Mouse (Mus musculus) hindbrain, embryonic 15.5 days (tissue): ENCODE data around the gene Myo10. TPM values are rescaled to one million over a fixed set of nuclear protein-coding genes. Genes with fewer than 3 reads are reported as not detected.

Experiments
- ATAC-seq: fragments of 200-750 bp; cut with Nextera tagmentation; 2 replicates; pipeline ENCODE4 v1.8.0; 2017; ENCODE audit warnings: low read depth, moderate number of reproducible peaks, moderate TSS enrichment; ENCODE audit not compliant: low FRiP score
- H3K27ac ChIP-seq: fragments of 300-500 bp; sonication (generic); replicated peaks from 2 replicates; pipeline ENCODE4 v1.5.1; 2015; ENCODE audit warnings: mild to moderate bottlenecking, inconsistent platforms
- H3K27me3 ChIP-seq: fragments of 300-500 bp; sonication (generic); 2 replicates; pipeline ENCODE4 v1.6.1; 2015; ENCODE audit warnings: control low read depth, inconsistent platforms
- H3K36me3 ChIP-seq: fragments of 300-500 bp; sonication (generic); 2 replicates; pipeline ENCODE4 v1.6.1; 2015; ENCODE audit warnings: control low read depth, inconsistent platforms
- H3K4me1 ChIP-seq: fragments of 300-500 bp; sonication (generic); replicated peaks from 2 replicates; pipeline ENCODE4 v1.6.1; 2015; ENCODE audit warnings: control low read depth, inconsistent platforms
- H3K4me2 ChIP-seq: fragments of 300-500 bp; sonication (generic); 2 replicates; pipeline ENCODE4 v1.6.1; 2015; ENCODE audit warnings: moderate library complexity, mild to moderate bottlenecking, inconsistent platforms
- H3K4me3 ChIP-seq: fragments of 300-500 bp; sonication (generic); 2 replicates; pipeline ENCODE4 v1.5.1; 2015; ENCODE audit warnings: mild to moderate bottlenecking, inconsistent platforms
- H3K9ac ChIP-seq: fragments of 300-500 bp; sonication (generic); 2 replicates; pipeline ENCODE4 v1.6.1; 2015; ENCODE audit warnings: inconsistent platforms
- H3K9me3 ChIP-seq: fragments of 300-500 bp; sonication (generic); 2 replicates; pipeline ENCODE4 v1.6.1; 2016; ENCODE audit warnings: control low read depth, inconsistent platforms
- WGBS: fragments of 180-500 bp; shearing (Covaris S2); methylation state at CpG from one replicate; pipeline ENCODE4 v1.1.7; 2015; 5-methylcytosine and 5-hydroxymethylcytosine counted together
- polyA plus RNA-seq: library from polyadenylated mRNA; unstranded; fragments of >200 nt; fragmentation: Nextera tagmentation; extraction: Ambion mirVana; gene quantifications from 2 replicates; pipeline ENCODE4 v1.2.1, GENCODE M21; 2015

Myo10 gene
- polyA plus RNA-seq, 1 experiment from 2014 or later = 28.3 TPM

GRCm38 (mm10) chr15:25696660-25697059, 74.3 kb downstream of the Myo10 start:
- ATAC-seq = no peak
- Histone ChIP-seq H3K27me3 (no peaks in the 10 kb centered on the region), H3K4me1 (0 out of 2 replicates have a peak, but pooled peaks cover 3% of the 10 kb centered on the region), H3K4me2 (no peak overlapping the region), H3K9ac (no peak overlapping the region), H3K36me3 (no peaks in the 10 kb centered on the region), H3K27ac (no peak overlapping the region), H3K9me3 (no peaks in the 10 kb centered on the region), H3K4me3 (no peak overlapping the region)
- WGBS = 77% methylated on average over 6 of the region's 6 CpGs

- no peaks in the 10 kb centered on the region for H3K36me3 ChIP-seq
- H3K4me3 ChIP-seq = no peak overlapping the region
- H3K27ac ChIP-seq = no peak overlapping the region
- H3K4me1 ChIP-seq = no peaks in the 10 kb centered on the region
- no peaks in the 10 kb centered on the region for H3K27me3 ChIP-seq
- ATAC-seq = no peak
- 88% methylated on average over 4 of the region's 4 CpGs for WGBS
- no peak overlapping the region for H3K9ac ChIP-seq
- no peaks in the 10 kb centered on the region for H3K9me3 ChIP-seq
- H3K4me2 ChIP-seq = no peak overlapping the region
These were observed 76.8 kb downstream of the Myo10 start for GRCm38 (mm10) chr15:25699032-25699557.

GRCm38 (mm10) chr15:25702602-25703001, 80.3 kb downstream of the Myo10 start:
- ATAC-seq = no peak
- no peak overlapping the region for H3K9ac ChIP-seq

GRCm38 (mm10) chr15:25704809-25705585, 82.7 kb downstream of the Myo10 start:
- no peak overlapping the region for H3K4me2 ChIP-seq
- H3K9me3 ChIP-seq = no peaks in the 10 kb centered on the region
- H3K27ac ChIP-seq = no peak overlapping the region
- H3K4me1 ChIP-seq = no peaks in the 10 kb centered on the region
- no peaks in the 10 kb centered on the region for H3K27me3 ChIP-seq
- H3K9ac ChIP-seq = no peak overlapping the region
- H3K36me3 ChIP-seq = no peaks in the 10 kb centered on the region
- H3K4me3 ChIP-seq = no peak overlapping the region
- 70% methylated on average over 11 of the region's 11 CpGs for WGBS
- ATAC-seq = no peak

More at GRCm38 (mm10) chr15:25702602-25703001, 80.3 kb downstream of the Myo10 start:
- Histone ChIP-seq H3K27ac (no peak overlapping the region), H3K9me3 (no peaks in the 10 kb centered on the region), H3K4me2 (no peak overlapping the region), H3K4me3 (no peak overlapping the region), H3K36me3 (no peaks in the 10 kb centered on the region), H3K4me1 (no peaks in the 10 kb centered on the region), H3K27me3 (no peaks in the 10 kb centered on the region)
- 98% methylated on average over 5 of the region's 5 CpGs for WGBS

DNA sequence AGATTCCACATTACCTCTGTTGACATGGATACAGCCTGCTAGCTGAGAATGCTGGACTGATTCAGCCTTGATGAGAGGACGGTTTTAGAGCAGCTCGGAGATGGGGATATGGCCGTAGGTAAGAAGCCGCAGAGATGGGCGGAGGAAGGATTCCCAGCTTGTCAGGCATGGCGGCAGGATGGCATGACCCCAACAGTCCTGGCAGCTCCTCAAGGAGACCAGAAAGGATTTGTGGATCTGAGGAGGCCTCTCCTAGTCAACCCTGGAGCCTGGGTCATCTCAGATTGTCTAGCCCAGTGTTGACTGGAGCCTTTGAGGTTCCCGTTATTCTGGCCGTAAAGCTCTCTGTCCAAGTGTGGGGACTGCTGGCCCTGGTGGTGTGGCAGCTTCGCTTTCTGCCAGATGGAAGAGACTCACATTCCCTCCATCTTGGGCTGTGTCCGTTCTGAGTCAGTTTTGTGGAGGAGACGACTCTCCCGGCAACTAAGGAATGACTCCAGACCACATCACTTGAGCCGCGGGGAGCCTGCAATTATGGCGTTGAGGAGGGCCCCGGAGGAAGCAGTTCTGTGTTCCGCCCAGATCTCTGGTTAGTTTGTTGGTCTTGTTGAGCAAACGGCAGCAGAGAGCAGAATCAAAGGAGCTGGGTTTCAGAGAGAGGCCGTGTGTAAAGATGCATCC, 84.7 kb downstream of the Myo10 start:
- WGBS = 88% methylated on average over 19 of the region's 19 CpGs
- Histone ChIP-seq H3K27ac (no peak overlapping the region), H3K4me3 (no peak overlapping the region), H3K27me3 (no peaks in the 10 kb centered on the region), H3K9ac (no peak overlapping the region), H3K36me3 (no peaks in the 10 kb centered on the region), H3K9me3 (no peaks in the 10 kb centered on the region), H3K4me2 (no peak overlapping the region), H3K4me1 (no peaks in the 10 kb centered on the region)
- ATAC-seq = no peak

- no peak overlapping the region for H3K27ac ChIP-seq
- H3K4me3 ChIP-seq = no peak overlapping the region
- H3K4me2 ChIP-seq = no peak overlapping the region
- no peaks in the 10 kb centered on the region for H3K27me3 ChIP-seq
- ATAC-seq = no peak
- H3K4me1 ChIP-seq = no peaks in the 10 kb centered on the region
- H3K36me3 ChIP-seq = no peaks in the 10 kb centered on the region
- H3K9ac ChIP-seq = no peak overlapping the region
- WGBS = 73% methylated on average over 1 of the region's 1 CpGs
- no peaks in the 10 kb centered on the region for H3K9me3 ChIP-seq
These were observed 85.6 kb downstream of the Myo10 start for GRCm38 (mm10) chr15:25707891-25708290.

GRCm38 (mm10) chr15:25710876-25711275, 88.6 kb downstream of the Myo10 start:
- Histone ChIP-seq H3K27ac (no peak overlapping the region), H3K9me3 (no peaks in the 10 kb centered on the region), H3K9ac (no peak overlapping the region), H3K4me1 (peaks cover 23% of the 10 kb centered on the region), H3K4me2 (no peak overlapping the region), H3K4me3 (no peak overlapping the region), H3K27me3 (no peaks in the 10 kb centered on the region), H3K36me3 (no peaks in the 10 kb centered on the region)
- 88% methylated on average over 10 of the region's 10 CpGs for WGBS
- no peak for ATAC-seq

DNA sequence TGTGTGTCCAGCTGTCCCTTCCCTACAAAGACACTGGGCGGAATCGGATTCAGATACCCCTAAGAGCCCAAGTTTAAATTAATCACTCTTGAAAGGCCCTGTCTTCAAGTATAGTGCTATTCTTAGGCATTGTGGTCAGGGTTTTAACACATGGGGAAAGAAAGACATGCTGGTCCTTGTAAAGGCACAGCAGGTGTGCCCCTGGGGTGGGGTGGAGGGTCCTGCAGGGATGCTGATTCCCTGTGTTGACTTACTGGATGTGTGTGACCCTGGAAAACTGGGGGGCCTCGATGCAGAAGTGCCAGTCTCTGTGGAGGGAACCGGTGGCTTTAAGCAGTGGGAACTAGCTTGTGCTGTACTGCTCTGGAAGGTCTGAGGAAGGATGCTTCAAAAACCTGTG, 90.6 kb downstream of the Myo10 start:
- no peak overlapping the region for H3K9ac ChIP-seq
- H3K4me1 ChIP-seq = peaks cover 26% of the 10 kb centered on the region
- no peak overlapping the region for H3K27ac ChIP-seq
- no peaks in the 10 kb centered on the region for H3K36me3 ChIP-seq
- no peaks in the 10 kb centered on the region for H3K27me3 ChIP-seq
- H3K4me2 ChIP-seq = no peak overlapping the region
- no peak overlapping the region for H3K4me3 ChIP-seq
- H3K9me3 ChIP-seq = no peaks in the 10 kb centered on the region
- no peak for ATAC-seq
- 42% methylated on average over 4 of the region's 4 CpGs for WGBS

DNA sequence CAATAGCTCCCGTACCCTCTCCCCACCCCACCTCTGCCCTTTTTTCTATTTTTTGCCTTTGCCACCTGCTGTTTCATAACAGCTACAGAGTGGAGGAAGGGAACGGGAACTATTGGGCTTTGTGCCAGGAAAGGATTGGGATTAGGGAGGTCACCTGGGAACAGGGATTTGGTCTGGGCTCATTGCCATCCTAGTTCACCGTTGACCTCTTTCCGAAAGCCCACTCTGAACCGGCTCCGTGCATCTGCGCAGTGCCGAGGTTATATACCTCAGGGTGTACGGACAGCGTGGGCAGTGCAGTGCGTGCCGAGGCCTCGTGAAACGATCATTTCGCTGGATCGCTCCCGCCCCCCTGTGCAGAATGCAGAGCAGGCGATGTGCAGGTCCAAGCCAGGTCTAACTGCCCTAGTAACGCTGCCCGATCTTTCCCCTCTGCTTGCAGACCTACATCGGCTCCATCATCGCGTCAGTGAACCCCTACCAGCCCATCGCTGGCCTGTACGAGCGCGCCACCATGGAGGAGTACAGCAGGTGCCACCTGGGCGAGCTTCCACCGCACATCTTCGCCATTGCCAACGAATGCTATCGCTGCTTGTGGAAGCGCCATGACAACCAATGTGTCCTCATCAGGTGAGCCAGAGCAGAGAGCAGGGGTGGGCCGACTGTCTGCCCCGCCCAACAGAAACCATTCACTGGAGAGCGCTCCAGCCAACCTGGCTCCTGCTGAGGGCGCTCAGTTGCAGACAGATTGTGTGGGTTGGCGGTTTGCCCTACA, 91.4 kb downstream of the Myo10 start:
- no peaks in the 10 kb centered on the region for H3K9me3 ChIP-seq
- no peaks in the 10 kb centered on the region for H3K27me3 ChIP-seq
- no peaks in the 10 kb centered on the region for H3K36me3 ChIP-seq
- H3K4me1 ChIP-seq = peaks cover 26% of the 10 kb centered on the region
- peak overlapping the region; percentile 60 for H3K4me2 ChIP-seq
- peak; percentile 83 for ATAC-seq
- H3K4me3 ChIP-seq = peak overlapping the region; percentile 37
- WGBS = 42% methylated on average over 38 of the region's 38 CpGs
- peak overlapping the region; percentile 31 for H3K9ac ChIP-seq
- H3K27ac ChIP-seq = peak overlapping the region; percentile 72

- Histone ChIP-seq H3K4me2 (peak overlapping the region; percentile 28), H3K9ac (no peak overlapping the region), H3K4me1 (peaks cover 26% of the 10 kb centered on the region), H3K4me3 (no peak overlapping the region), H3K27me3 (no peaks in the 10 kb centered on the region), H3K36me3 (no peaks in the 10 kb centered on the region), H3K27ac (no peak overlapping the region), H3K9me3 (no peaks in the 10 kb centered on the region)
- 33% methylated on average over 10 of the region's 10 CpGs for WGBS
- peak; percentile 58 for ATAC-seq
These were observed 93.1 kb downstream of the Myo10 start for GRCm38 (mm10) chr15:25715218-25715995.

DNA sequence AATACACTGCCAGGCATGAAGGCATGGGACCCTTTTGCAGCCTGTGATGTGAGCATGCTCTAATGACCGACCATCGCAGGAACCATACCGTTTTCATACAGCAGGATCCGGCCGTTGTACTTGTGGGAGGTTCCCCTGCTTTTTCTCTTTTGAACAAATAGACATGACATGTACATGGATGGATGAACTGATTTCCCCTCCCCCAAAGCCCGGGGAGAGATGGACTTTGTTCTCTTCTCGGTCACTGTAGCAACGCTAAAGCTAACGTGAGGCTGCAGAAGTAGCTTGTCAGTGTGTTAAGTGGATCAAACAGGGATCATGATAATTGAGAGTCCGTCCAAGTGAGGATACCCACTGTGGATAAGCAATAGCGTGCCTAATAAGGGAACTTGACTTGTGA, 93.7 kb downstream of the Myo10 start:
- H3K9me3 ChIP-seq = no peaks in the 10 kb centered on the region
- H3K4me2 ChIP-seq = peak overlapping the region; percentile 28
- peaks cover 26% of the 10 kb centered on the region for H3K4me1 ChIP-seq
- WGBS = 20% methylated on average over 11 of the region's 11 CpGs
- no peak overlapping the region for H3K4me3 ChIP-seq
- H3K36me3 ChIP-seq = no peaks in the 10 kb centered on the region
- H3K9ac ChIP-seq = no peak overlapping the region
- no peak for ATAC-seq
- no peaks in the 10 kb centered on the region for H3K27me3 ChIP-seq
- no peak overlapping the region for H3K27ac ChIP-seq
